Mouse (Mus musculus): Measurements from ENCODE around the gene Bace2.
A peak's percentile ranks its signal among the peaks of the same experiment; 100 is the strongest.

The Bace2 gene

DNA sequence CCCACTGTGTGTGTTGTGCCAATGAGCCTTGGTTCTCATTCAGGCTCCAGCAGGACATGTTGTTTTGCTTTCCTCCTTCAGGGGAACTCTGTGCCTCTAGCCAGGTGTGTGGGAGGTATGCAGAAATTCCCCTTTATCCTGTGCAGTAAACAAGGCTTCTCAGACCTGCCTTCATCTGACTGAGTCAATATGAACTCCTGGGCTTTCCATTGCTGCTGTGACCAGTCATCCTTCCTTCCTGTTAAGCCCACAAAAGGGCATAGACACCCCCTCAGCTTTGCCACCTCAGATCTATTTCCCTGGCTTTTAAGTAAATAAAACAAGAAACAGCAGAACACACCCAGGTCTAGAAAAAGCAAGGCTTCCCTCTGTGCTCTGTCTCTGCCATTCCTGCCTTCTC is 45.2 kb downstream of the Bace2 start:
- DNase-seq (ENCODE audit: low spot score in 2 of 2), result no peak

DNA sequence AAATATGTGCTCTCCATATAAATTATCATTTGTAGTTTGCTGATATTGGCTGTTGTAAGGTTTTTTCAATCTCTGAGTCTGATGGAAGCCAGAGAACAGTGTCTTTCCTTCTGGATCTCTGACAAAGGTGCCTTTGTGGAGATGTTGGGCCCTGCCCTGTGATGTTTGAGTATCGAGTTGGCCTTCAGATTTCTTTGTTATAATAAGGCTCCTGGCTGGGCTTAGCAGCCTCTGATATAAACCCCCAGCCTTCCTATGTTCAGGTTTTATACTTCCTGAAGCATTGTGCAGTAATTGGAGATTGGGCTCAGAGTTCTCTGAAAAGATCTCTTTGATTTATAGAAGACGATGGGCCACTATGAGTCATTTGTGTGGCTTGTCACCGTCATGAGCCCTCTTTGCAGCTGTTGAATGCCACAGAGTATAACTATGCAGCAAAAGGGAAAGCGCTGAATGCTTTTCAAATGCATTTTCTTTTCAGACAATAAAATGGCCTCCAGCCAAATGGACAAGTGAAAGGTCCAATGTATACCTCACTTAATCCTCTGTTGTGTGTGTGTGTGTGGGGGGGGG is 45.8 kb downstream of the Bace2 start:
- no peak for DNase-seq (ENCODE audit: low spot score in 2 of 2)

DNA sequence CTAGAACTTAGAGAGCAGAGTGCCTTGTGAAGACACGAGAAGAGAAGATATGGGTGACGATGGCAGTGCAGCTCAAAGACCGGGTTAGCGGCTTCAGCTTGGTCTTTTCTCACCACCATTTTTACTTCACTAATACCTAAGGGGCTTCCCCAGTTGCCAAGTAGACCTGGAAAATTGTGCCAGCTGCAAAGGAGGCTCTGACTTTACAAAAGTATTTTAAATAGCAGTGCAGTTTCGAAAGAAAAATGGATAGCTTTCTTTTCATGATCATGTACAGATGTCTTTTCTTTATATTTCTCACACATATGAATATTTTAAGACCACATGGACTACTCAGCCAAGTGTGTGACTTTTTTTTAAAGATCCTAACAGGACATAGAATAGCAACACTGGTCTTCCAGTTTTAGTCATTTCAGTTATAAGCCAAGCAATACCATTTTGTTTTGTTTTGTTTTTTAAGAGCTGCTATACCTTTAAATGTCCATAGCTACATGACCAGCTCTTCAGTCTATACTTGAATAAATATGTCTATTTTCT is 49.0 kb downstream of the Bace2 start:
- no peak for DNase-seq (ENCODE audit: low spot score in 2 of 2)

DNA sequence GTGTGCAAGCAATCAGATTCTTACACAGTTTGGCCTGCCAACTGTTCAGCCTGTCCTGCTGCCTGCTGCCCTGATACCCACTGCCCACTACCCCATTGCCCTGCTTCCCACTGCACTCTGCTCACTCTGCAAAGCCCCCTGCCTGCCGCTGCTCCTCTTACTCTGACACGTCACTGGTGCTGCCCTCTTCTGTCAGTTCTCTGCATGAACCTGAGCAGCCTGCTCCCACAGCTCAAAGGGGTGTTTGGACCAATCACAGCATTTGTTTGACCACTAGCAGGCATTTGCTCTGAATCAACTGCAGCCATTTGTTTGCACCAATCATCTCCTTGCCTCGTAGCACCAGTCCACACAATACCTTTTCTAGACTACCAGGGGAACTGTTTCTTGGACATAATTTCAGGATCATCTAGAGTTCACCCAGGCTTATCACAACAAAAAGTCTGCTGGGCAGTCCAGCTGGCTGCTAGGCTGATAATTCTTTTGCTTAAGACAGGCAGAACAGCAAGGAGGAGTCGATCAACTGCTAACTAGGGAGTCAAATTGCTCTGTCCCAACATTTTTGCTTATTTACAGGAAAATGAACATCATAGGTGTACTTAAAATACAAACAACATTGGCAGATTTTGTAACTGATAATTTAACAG is 61.5 kb downstream of the Bace2 start:
- DNase-seq (ENCODE audit: low spot score in 2 of 2), result no peak

DNA sequence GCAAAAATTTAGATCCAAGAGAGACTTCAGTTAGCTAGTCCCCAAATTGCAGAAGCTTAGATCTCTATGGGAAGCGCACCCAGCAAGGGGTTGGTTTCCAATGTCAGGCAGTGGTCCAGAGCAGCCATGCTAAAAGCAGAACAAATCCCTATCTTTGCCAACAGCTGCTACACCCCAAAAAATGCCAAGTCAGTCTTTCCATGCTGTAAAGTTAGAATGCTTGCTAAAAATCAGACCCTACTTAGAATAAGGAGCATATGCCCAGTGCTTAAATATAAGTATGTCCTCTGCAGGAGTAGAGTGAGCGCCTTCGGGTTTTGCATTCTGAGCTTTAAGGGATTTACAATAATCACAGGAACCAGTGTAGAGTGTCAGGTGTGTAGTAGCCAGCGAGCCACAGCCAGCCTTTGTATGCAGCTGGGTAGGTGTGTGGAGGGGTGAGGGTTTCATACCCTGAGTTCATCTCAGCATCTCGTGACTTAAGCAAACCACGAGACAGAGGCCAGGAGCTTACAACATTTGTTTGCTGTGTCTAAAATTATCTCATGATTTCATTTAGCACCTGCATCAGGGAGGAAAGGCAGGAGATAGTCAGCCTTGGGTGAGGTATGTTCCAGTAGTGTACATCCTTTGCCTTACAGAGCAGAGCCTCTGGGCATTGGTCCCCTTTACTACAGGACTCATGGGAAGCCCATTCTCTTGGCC is 62.4 kb downstream of the Bace2 start:
- no peak for DNase-seq (ENCODE audit: low spot score in 2 of 2)

DNA sequence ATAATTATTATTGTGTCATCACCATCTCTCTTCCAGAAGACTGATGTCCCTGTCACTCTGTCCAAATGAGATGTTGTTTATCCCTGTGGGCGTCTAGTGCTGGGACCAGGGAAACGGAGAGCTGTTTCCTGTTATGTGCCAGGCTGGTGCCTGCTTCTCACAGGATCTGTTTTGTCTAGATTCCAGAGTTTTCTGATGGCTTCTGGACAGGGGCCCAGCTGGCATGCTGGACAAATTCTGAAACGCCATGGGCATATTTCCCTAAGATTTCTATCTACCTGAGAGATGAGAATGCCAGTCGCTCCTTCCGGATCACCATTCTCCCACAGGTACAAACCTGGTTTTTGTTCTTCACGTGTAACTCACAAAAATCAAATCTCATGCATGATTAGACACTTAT is 65.1 kb downstream of the Bace2 start:
- no peak for DNase-seq (ENCODE audit: low spot score in 2 of 2)

DNA sequence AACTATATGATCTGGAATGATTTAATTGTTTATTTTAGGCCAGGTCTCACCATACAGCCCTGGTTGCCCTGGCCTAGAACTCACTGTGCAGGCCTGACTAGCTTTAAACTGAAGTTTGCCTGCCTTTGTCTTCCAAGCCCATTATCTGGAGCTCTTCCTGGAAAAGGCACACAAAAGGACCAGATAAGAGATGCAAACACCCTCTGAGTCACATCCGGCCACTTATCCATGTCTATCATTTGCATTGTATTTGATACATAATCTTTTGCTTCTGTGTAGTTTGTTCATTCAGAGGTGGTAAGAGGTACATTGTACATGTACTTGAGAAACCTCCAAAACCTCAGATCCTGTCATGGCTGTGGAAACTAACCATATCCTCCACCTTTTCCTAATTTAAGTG is 67.1 kb downstream of the Bace2 start:
- DNase-seq (ENCODE audit: low spot score in 2 of 2), result no peak

DNA sequence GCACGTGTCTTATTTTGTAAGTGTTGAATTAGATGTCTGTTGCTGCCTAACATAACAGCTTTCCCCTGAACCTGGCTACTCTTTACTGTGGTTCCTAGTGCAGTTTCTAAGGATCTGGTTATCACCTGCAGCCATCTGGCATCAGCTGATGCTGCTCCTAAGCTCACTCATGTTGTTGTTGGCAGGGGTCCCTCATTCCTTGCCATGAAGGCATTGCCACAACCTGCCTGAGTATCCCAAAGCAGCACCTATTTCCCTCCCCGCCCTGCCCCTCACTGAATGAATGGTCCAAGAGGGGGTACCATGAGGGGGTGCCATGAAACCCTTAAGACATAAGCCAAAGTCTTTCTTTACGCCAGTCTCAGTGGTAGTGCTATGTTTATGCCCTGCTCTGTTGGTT is 71.5 kb downstream of the Bace2 start:
- no peak for DNase-seq (ENCODE audit: low spot score in 2 of 2)

DNA sequence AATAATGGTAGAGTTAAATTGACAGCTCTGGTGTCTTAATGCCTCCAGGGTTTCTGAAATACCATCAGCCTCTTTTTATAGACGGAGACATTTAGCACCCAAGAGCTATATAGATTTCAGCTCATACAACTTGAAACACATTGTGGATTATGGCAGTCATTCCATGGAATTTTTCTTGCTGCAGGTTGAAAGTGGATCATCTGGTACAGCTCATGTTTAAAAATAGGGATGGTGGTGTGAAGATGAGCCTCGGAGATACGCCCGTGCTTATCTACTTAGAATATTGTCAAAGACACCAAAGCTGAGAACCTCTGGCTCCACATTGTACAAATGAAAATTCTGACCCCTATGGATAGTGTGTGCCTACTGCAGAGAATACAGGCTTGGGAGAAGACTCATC is 73.5 kb downstream of the Bace2 start:
- no peak for DNase-seq (ENCODE audit: low spot score in 2 of 2)

DNA sequence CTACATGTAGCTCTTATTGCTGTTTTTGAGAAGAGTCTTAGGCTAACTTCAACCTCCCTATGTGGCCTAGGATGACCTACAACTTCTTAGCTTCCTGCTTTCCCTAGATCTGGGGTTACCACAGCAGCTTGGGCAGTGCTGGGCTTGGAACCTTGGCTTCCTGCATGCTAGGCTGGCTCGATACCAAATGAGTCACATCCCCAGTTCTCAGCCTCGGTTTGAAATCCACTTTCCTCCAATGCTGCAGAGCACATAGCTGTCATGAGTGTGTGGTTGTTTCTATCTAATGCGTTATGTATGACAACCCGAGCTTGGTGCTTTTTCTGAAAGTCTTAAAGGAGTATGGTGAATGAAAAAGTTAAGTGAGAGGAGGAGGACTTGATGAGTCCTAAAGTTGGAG is 74.8 kb downstream of the Bace2 start:
- no peak for DNase-seq (ENCODE audit: low spot score in 2 of 2)

DNA sequence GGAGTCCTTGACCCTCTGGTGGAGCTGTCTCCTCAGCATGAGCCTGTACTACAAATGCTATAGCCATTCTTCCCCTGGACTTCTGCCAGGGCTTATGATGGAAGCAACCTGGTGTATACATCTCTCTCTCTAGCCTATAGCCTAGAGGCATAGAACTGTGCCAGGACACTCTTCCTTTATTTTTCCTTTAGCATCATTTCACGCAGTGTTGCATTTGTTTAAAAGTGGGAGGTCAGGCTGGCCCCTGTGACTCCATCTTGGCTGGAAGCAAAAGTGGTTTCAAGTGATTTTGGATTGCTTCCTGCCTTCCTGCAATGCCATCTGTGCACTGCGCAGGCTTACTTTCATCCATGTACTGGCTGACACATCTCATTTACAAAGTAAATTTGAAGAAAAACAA is 77.7 kb downstream of the Bace2 start:
- no peak for DNase-seq (ENCODE audit: low spot score in 2 of 2)

DNA sequence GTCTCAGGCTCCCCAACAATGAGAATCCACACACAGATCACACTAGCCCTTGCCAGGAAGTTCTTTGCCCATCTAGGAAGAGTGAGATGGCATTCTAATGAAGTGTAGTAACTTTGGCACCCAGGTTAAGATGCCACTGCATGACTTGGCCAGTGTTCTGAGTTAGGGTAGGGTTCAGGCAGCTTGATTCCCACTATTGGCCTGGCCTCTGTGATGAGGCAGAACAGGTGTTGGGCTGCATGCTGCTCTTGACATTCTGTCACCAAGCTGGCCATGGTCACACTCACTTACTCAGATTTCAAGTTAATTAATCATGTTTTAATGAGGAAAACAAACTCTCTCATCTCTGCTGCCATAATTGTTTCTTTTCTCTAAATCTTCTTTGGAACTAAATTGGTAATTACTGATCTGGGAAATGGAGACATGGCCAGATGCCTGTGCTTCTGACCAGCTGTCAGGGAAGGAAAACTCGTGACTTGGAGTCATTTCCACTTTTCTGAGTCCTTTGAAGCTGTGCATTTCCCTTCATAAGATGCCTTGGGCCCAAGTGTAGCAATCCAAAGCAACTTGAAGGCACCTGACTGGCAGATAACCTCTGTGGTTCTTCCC is 81.0 kb downstream of the Bace2 start:
- DNase-seq (ENCODE audit: low spot score in 2 of 2), result no peak

DNA sequence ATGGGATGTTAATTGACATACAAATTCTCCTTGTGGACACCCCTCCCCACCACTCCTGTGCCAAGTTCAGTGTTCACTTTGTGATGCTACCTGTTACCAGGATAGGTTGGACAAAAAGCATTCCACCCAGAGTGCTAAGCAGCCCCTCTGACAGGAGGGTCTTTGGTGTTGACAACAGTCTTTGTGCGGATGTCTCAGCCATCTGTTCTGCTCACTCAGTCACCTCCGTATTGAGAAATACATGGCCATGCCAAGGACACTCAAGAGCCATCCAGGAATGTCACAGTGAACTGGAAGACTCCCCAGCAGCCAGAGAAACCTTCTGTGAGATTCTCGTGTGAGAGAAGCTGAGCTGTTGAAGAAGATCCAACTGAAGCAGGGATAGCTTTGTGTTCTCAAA is 81.6 kb downstream of the Bace2 start:
- no peak for DNase-seq (ENCODE audit: low spot score in 2 of 2)

DNA sequence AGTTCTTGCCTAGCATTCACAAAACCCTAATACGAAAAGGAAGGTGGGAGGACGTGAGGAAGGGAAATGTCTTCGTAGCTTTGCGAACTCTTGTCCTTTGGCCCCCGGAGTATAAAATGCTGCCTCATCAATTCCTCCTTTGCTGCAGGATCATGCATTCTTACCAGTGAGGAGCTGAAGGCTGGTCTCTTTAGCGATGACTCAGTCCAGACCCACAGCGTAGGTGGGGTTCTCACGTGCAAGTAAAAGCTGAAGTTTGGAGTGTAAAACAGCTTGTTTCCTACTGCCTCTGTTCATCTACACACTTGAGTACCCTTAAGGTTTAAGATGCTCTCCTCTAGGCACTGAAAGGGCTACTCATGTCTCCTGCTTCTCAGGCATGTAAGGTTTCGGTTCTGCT is 85.4 kb downstream of the Bace2 start:
- DNase-seq (ENCODE audit: low spot score in 2 of 2), result no peak

DNA sequence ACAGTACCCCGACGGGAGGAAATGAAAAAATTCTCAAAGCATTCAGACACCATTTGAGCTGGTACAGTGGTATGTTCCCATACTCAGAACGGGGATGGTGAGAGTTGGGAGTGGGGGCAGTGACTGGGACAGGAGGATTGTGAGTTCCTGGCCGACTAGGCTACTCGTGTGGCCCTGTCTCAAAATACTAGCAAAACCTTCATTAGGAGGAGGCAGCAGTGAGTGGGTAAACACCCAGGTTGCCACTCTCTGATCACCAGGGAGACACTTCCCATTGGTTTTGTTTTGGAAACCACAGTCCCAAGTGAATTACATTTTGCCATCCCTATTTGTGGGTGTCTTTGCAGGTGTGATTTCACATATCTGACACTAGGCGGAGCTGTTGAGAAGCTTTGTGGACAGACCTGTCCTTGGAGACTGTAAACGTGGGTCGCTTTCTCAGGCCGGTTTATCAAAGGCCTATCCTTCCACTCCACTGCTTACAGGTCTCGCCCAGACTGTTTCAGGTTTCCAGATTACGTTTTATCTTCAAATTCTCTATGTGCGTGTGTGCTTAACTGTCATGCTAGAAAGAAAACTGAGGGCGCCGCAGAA is 87.2 kb downstream of the Bace2 start:
- peak; percentile 21 to 42 for DNase-seq (ENCODE audit: low spot score in 2 of 2)

DNA sequence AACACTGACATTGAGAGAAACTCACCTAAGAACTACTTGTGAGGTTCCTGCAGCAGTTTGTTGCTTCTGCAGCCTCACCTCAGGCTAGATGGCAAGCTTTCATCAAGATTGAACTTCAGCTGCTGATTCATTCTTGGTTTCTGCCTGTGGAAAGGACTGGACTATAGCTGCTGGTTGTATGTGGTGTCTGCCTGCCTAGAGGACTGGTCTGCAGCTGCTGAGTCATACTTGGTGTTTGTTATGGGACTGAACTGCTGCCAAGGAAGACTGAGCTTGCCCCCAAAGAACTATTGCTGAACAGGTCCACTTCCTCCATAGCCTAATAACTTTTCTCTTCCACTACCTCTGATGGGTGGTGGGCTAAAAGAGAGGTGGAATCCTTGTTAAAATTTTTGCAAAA is 90.8 kb downstream of the Bace2 start:
- DNase-seq (ENCODE audit: low spot score in 2 of 2), result no peak

DNA sequence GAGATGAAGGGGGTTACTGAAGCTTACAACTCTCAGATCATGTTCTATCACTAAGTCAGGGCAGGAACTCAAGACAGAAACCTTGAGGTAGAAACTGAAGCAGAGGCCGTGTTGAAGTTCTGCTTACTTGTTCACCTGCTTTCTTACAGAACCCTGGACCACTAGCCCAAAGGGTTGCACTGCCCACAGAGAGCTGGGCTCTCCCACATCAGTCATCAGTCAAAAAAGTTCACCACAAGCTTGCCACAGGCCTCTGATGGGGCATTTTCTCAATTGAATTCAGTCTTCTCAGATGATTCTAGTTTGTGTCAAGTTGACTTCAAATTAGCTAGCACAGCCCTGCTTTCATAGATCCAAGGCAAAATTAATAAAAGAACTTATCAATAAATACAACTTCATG is 103.3 kb downstream of the Bace2 start:
- no peak for DNase-seq (ENCODE audit: low spot score in 2 of 2)

DNA sequence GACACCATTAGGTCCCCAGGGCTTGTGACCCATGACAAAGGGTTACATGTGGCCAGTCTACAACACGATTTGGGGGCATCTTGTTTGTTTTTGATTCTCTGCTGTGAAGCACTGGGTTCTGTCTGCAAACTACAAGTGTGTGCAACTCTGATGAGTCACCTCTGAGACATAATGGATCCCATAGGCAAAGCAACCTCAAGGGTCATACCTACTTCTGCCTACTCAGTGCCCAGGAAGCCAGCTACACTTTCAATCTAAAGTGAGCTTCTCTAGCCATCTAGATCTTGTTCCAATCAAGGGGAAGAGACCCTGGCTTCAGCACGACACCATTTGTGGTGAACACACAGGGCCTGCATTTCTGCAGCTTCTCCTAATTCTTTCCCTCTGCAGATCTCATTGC is 104.7 kb downstream of the Bace2 start:
- no peak for DNase-seq (ENCODE audit: low spot score in 2 of 2)

DNA sequence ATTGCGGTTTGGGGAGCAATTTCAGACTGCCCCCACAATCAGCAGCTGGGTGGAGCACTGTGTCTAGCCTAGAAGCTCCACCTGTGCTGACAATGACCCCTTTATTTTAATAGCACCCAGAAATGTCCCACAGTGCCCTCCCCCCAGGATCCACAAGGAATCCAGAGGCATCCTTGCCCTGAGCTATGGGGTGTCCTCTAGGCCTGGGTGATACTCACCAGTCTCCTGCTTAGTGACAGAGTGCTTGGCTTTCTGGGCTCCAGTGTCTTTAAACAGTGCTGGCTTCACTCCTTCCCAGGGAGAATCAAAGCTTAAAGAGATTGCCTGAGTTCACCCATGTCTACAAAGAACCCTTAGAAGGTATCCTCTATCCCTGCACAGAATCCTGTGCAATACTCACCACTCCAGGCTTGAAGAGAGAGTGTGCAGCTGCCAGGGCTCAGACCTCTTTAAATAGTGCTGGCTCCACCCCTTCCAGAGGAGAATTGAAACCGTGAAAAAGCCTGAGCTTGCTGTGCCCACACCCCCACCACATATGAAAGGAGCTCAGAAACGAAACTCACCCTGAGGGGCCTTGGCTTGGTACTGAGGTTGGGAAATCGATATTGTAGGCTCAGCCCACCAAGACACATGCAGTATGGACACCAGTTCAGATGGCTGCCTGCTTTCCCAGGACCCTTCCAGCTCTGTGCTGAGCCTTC is 106.1 kb downstream of the Bace2 start, which contains the start of gene Mx1:
Gene Mx1 (minus strand): TSS at position 427 of the 701 bp plus-strand sequence.
- peak; percentile 56 to 62 for DNase-seq (ENCODE audit: low spot score in 2 of 2)

DNA sequence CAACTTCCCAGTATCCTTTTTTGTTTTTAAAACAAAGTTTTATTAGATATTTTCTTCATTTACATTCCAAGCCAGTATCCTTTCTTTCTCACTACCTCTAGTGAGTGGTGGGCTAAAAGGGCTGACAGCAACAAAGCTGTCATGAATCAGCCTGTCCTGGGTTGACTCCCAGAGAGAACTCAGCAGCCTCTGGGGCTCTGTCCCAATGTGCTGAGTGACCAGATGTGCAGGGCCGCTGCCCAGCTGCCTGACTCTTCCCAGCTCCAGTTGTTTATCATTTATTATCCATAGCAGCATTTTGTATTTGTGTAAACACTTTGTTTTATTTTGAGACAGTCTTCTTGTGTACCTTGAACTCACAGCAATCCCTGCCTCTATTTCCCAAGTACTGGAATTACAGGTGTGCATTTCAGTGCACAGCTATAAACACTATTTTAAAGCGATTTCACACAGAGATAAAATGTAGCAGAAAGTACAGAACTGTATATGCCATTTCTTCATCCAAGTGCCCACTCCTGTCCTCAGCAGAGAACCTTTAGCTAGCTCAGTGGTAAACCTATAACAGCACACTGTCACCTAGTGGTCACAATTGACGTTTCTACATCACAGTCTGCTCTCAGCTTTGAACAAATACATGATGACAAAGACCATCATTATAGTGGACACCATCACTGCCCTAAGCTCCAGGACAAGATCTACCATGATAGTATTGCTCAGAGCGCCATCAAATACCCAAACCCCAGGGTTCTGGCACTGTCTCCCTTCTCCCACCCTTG is 109.8 kb downstream of the Bace2 start:
- DNase-seq (ENCODE audit: low spot score in 2 of 2), result no peak

DNA sequence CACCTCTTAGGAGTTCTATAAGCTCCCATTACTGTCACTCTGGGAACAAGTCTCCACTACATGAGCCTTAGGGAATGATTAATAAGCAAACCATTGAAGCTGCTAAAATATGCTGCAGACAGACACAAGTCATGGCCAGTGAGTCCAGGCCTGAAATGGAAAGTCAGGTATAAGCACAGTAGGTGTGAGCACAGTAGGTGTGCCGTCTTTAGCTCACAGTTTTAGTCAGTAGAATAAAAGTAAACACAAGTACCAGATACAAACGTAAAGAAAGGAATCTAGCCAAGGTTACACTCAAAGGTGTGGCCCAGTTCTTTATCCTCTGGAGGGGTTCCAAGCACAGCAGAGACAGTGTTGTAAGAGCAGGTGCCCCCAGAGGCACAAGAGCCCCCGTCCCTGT is 110.9 kb downstream of the Bace2 start:
- DNase-seq (ENCODE audit: low spot score in 2 of 2), result no peak

All from spleen, postnatal 36 days (tissue).